Mouse (Mus musculus): ENCODE measurements around the gene Ubqln4. TPM values are rescaled to one million over a fixed set of nuclear protein-coding genes. Genes with fewer than 3 reads are reported as not detected.
"Not testable (repeated sequence)": the region's sequence is repeated elsewhere in the genome, so short reads cannot be mapped to it uniquely, and the experiment has no call there.

The Ubqln4 gene
- polyA plus RNA-seq, 1 experiment = 55.3 TPM

GRCm38 (mm10) chr3:88569694-88570093 lies 16.1 kb downstream of the Ubqln4 start:
- peaks cover 1% of the 10 kb centered on the region for H3K36me3 ChIP-seq (ENCODE audit: control insufficient read depth, insufficient read depth, low read length)
- H3K27me3 ChIP-seq (ENCODE audit: control insufficient read depth, insufficient read depth, low read length) = no peaks in the 10 kb centered on the region
- H3K4me1 ChIP-seq (ENCODE audit: control insufficient read depth, insufficient read depth, low read length) = no peaks in the 10 kb centered on the region
- H3K4me3 ChIP-seq (ENCODE audit: control insufficient read depth, low read depth, low read length) = no peak overlapping the region
- no peak for TF ChIP-seq CTCF (IDR thresholded peaks at IDR 0.05; ENCODE audit: control insufficient read depth, insufficient read depth, insufficient replicate concordance, low read depth, low read length)
- no peak for TF ChIP-seq POLR2A (IDR thresholded peaks at IDR 0.05; ENCODE audit: control insufficient read depth, low read depth, low read length)
- H3K27ac ChIP-seq (ENCODE audit: control insufficient read depth, insufficient read depth, low read depth, low read length) = no peak overlapping the region

- Histone ChIP-seq H3K27me3 (ENCODE audit: control insufficient read depth, insufficient read depth, low read length) (no peaks in the 10 kb centered on the region), H3K4me3 (ENCODE audit: control insufficient read depth, low read depth, low read length) (no peak overlapping the region), H3K36me3 (ENCODE audit: control insufficient read depth, insufficient read depth, low read length) (no peaks in the 10 kb centered on the region; the same call in 1 of the 2 replicates), H3K27ac (ENCODE audit: control insufficient read depth, insufficient read depth, low read depth, low read length) (no peak overlapping the region), H3K4me1 (ENCODE audit: control insufficient read depth, insufficient read depth, low read length) (no peaks in the 10 kb centered on the region)
- TF ChIP-seq POLR2A (IDR thresholded peaks at IDR 0.05; ENCODE audit: control insufficient read depth, low read depth, low read length) = no peak
- TF ChIP-seq CTCF (IDR thresholded peaks at IDR 0.05; ENCODE audit: control insufficient read depth, insufficient read depth, insufficient replicate concordance, low read depth, low read length) = no peak
Observed at GRCm38 (mm10) chr3:88570341-88570740, 16.8 kb downstream of the Ubqln4 start.

GRCm38 (mm10) chr3:88571856-88572255 lies 18.3 kb downstream of the Ubqln4 start:
- Histone ChIP-seq H3K27me3 (ENCODE audit: control insufficient read depth, insufficient read depth, low read length) (no peaks in the 10 kb centered on the region), H3K27ac (ENCODE audit: control insufficient read depth, insufficient read depth, low read depth, low read length) (no peak overlapping the region), H3K36me3 (ENCODE audit: control insufficient read depth, insufficient read depth, low read length) (no peaks in the 10 kb centered on the region), H3K4me1 (ENCODE audit: control insufficient read depth, insufficient read depth, low read length) (no peaks in the 10 kb centered on the region), H3K4me3 (ENCODE audit: control insufficient read depth, low read depth, low read length) (no peak overlapping the region)
- TF ChIP-seq POLR2A (IDR thresholded peaks at IDR 0.05; ENCODE audit: control insufficient read depth, low read depth, low read length) (no peak), CTCF (IDR thresholded peaks at IDR 0.05; ENCODE audit: control insufficient read depth, insufficient read depth, insufficient replicate concordance, low read depth, low read length) (no peak)

GRCm38 (mm10) chr3:88572835-88573234 lies 19.3 kb downstream of the Ubqln4 start:
- Histone ChIP-seq H3K4me3 (ENCODE audit: control insufficient read depth, low read depth, low read length) (no peak overlapping the region), H3K27ac (ENCODE audit: control insufficient read depth, insufficient read depth, low read depth, low read length) (no peak overlapping the region), H3K4me1 (ENCODE audit: control insufficient read depth, insufficient read depth, low read length) (no peaks in the 10 kb centered on the region), H3K36me3 (ENCODE audit: control insufficient read depth, insufficient read depth, low read length) (no peaks in the 10 kb centered on the region), H3K27me3 (ENCODE audit: control insufficient read depth, insufficient read depth, low read length) (no peaks in the 10 kb centered on the region)
- TF ChIP-seq POLR2A (IDR thresholded peaks at IDR 0.05; ENCODE audit: control insufficient read depth, low read depth, low read length) (no peak), CTCF (IDR thresholded peaks at IDR 0.05; ENCODE audit: control insufficient read depth, insufficient read depth, insufficient replicate concordance, low read depth, low read length) (no peak)

- Histone ChIP-seq H3K36me3 (ENCODE audit: control insufficient read depth, insufficient read depth, low read length) (no peaks in the 10 kb centered on the region), H3K4me3 (ENCODE audit: control insufficient read depth, low read depth, low read length) (no peak overlapping the region), H3K27ac (ENCODE audit: control insufficient read depth, insufficient read depth, low read depth, low read length) (no peak overlapping the region), H3K27me3 (ENCODE audit: control insufficient read depth, insufficient read depth, low read length) (no peaks in the 10 kb centered on the region), H3K4me1 (ENCODE audit: control insufficient read depth, insufficient read depth, low read length) (no peaks in the 10 kb centered on the region)
- no peak for TF ChIP-seq POLR2A (IDR thresholded peaks at IDR 0.05; ENCODE audit: control insufficient read depth, low read depth, low read length)
Observed at GRCm38 (mm10) chr3:88573810-88574209, 20.3 kb downstream of the Ubqln4 start.

GRCm38 (mm10) chr3:88575540-88575939 lies 22.0 kb downstream of the Ubqln4 start, which contains the start of gene Ssr2:
Gene Ssr2, plus strand, starts transcription at chr3:88575876.
- Histone ChIP-seq H3K36me3 (ENCODE audit: control insufficient read depth, insufficient read depth, low read length) (no peaks in the 10 kb centered on the region), H3K4me1 (ENCODE audit: control insufficient read depth, insufficient read depth, low read length) (peaks cover 4% of the 10 kb centered on the region), H3K4me3 (ENCODE audit: control insufficient read depth, low read depth, low read length) (no peak within 1 kb of the TSS), H3K27ac (ENCODE audit: control insufficient read depth, insufficient read depth, low read depth, low read length) (no peak within 1 kb of the TSS), H3K27me3 (ENCODE audit: control insufficient read depth, insufficient read depth, low read length) (no peaks in the 10 kb centered on the region)
- no peak for TF ChIP-seq POLR2A (IDR thresholded peaks at IDR 0.05; ENCODE audit: control insufficient read depth, low read depth, low read length)
- no peak for TF ChIP-seq CTCF (IDR thresholded peaks at IDR 0.05; ENCODE audit: control insufficient read depth, insufficient read depth, insufficient replicate concordance, low read depth, low read length)

- H3K4me3 ChIP-seq (ENCODE audit: control insufficient read depth, low read depth, low read length); H3K27me3 ChIP-seq (ENCODE audit: control insufficient read depth, insufficient read depth, low read length); H3K4me1 ChIP-seq (ENCODE audit: control insufficient read depth, insufficient read depth, low read length); H3K27ac ChIP-seq (ENCODE audit: control insufficient read depth, insufficient read depth, low read depth, low read length); H3K36me3 ChIP-seq (ENCODE audit: control insufficient read depth, insufficient read depth, low read length): not testable (repeated sequence)
Observed at GRCm38 (mm10) chr3:88577846-88578245, 24.3 kb downstream of the Ubqln4 start.

Data from testis, adult 2 months (tissue).